Mouse (Mus musculus): ENCODE measurements around the gene Ifit1. TPM values are rescaled to one million over a fixed set of nuclear protein-coding genes. Genes with fewer than 3 reads are reported as not detected.

Ifit1 gene
- total RNA-seq, 2 experiments from 2014 or later: 1.1 to 2.1 TPM

- ATAC-seq (replicated peaks; ENCODE audit: poor library complexity): peak; percentile 39; the same call in 1 of the 2 replicates
These were observed 10.3 kb downstream of the Ifit1 start for GRCm38 (mm10) chr19:34650997-34651396.

GRCm38 (mm10) chr19:34655227-34655805, 14.6 kb downstream of the Ifit1 start:
- no peak for ATAC-seq (replicated peaks; ENCODE audit: poor library complexity)

GRCm38 (mm10) chr19:34656511-34657298, 16.0 kb downstream of the Ifit1 start:
- ATAC-seq (replicated peaks; ENCODE audit: poor library complexity): peak; percentile 99

- ATAC-seq (replicated peaks; ENCODE audit: poor library complexity): peak; percentile 95
These were observed 21.4 kb downstream of the Ifit1 start for GRCm38 (mm10) chr19:34662067-34662507.

GRCm38 (mm10) chr19:34662740-34663139, 22.1 kb downstream of the Ifit1 start:
- 0 out of 2 replicates have a peak, but pooled peaks have one; percentile 23 for ATAC-seq (replicated peaks; ENCODE audit: poor library complexity)

GRCm38 (mm10) chr19:34666127-34666526, 25.5 kb downstream of the Ifit1 start:
- peak; percentile 72 for ATAC-seq (replicated peaks; ENCODE audit: poor library complexity)

GRCm38 (mm10) chr19:34673476-34673875, 32.8 kb downstream of the Ifit1 start:
- no peak for ATAC-seq (replicated peaks; ENCODE audit: poor library complexity)

GRCm38 (mm10) chr19:34678428-34678827, 37.8 kb downstream of the Ifit1 start:
- peak; percentile 66 for ATAC-seq (replicated peaks; ENCODE audit: poor library complexity)

GRCm38 (mm10) chr19:34684857-34685256, 44.2 kb downstream of the Ifit1 start:
- peak; percentile 68 for ATAC-seq (replicated peaks; ENCODE audit: poor library complexity)

- no peak for ATAC-seq (replicated peaks; ENCODE audit: poor library complexity)
These were observed 44.9 kb downstream of the Ifit1 start for GRCm38 (mm10) chr19:34685530-34685929.

- ATAC-seq (replicated peaks; ENCODE audit: poor library complexity): no peak
These were observed 50.7 kb downstream of the Ifit1 start for GRCm38 (mm10) chr19:34691402-34691801.

- ATAC-seq (replicated peaks; ENCODE audit: poor library complexity): peak; percentile 48; the same call in 1 of the 2 replicates
These were observed 55.8 kb downstream of the Ifit1 start for GRCm38 (mm10) chr19:34696352-34696986.

GRCm38 (mm10) chr19:34697461-34697860, 56.8 kb downstream of the Ifit1 start:
- ATAC-seq (replicated peaks; ENCODE audit: poor library complexity): no peak

- ATAC-seq (replicated peaks; ENCODE audit: poor library complexity): no peak
These were observed 57.8 kb downstream of the Ifit1 start for GRCm38 (mm10) chr19:34698432-34698831.

- ATAC-seq (replicated peaks; ENCODE audit: poor library complexity): no peak
These were observed 58.2 kb downstream of the Ifit1 start for GRCm38 (mm10) chr19:34698852-34699251.

- no peak for ATAC-seq (replicated peaks; ENCODE audit: poor library complexity)
These were observed 58.6 kb downstream of the Ifit1 start for GRCm38 (mm10) chr19:34699300-34699699.

Other genes starting within 250 kb of the Ifit1 start
- 0.29 TPM in 1 of 2 replicates, not detected in the other for gene Ch25h, start 165.7 kb upstream of the Ifit1 start, total RNA-seq (2015)
- gene Ch25h, start 165.7 kb upstream of the Ifit1 start, total RNA-seq (2017): not detected in 2 replicates
- 60.4 TPM in 2 replicates for gene Lipa, start 113.4 kb upstream of the Ifit1 start, total RNA-seq (2015)
- 30.9 and 32.4 TPM in 2 replicates for gene Lipa, start 113.4 kb upstream of the Ifit1 start, total RNA-seq (2017)
- gene Ifit2, start 90.2 kb upstream of the Ifit1 start, total RNA-seq (2015): 7.7 and 8.0 TPM in 2 replicates
- 19.0 and 19.2 TPM in 2 replicates for gene Ifit2, start 90.2 kb upstream of the Ifit1 start, total RNA-seq (2017)
- gene Ifit3, start 57.3 kb upstream of the Ifit1 start, total RNA-seq (2015): 0.88 and 1.1 TPM in 2 replicates
- 1.2 and 1.8 TPM in 2 replicates for gene Ifit3, start 57.3 kb upstream of the Ifit1 start, total RNA-seq (2017)
- gene Ifit1bl1, start 38.9 kb upstream of the Ifit1 start, total RNA-seq (2015): 0.12 and 0.17 TPM in 2 replicates
- gene Ifit1bl1, start 38.9 kb upstream of the Ifit1 start, total RNA-seq (2017): 0.25 and 0.30 TPM in 2 replicates
- gene Ifit3b, start 32.9 kb upstream of the Ifit1 start, total RNA-seq (2015): not detected in 2 replicates
- gene Ifit3b, start 32.9 kb upstream of the Ifit1 start, total RNA-seq (2017): 0.27 TPM in 1 of 2 replicates, not detected in the other
- not detected in 2 replicates for gene Ifit1bl2, start 128 bp upstream of the Ifit1 start, total RNA-seq (2015)
- gene Ifit1bl2, start 128 bp upstream of the Ifit1 start, total RNA-seq (2017): 0.27 and 0.83 TPM in 2 replicates
- gene Slc16a12, start 106.4 kb downstream of the Ifit1 start, total RNA-seq (2015): not detected in 2 replicates
- not detected in 2 replicates for gene Slc16a12, start 106.4 kb downstream of the Ifit1 start, total RNA-seq (2017)
- 16.2 and 17.0 TPM in 2 replicates for gene Pank1, start 238.6 kb downstream of the Ifit1 start, total RNA-seq (2015)
- 5.1 and 8.4 TPM in 2 replicates for gene Pank1, start 238.6 kb downstream of the Ifit1 start, total RNA-seq (2017)

Data from megakaryocyte progenitor cell, adult 5-6 weeks (primary cell).